Mouse (Mus musculus) bone marrow macrophage, adult 2 months (primary cell): ENCODE data around the gene Phldb2. TPM values are rescaled to one million over a fixed set of nuclear protein-coding genes. Genes with fewer than 3 reads are reported as not detected.

Experiments
- H3K27ac ChIP-seq: 2 replicates; pipeline ENCODE4 v1.5.1; 2012; ENCODE audit warnings: low read depth, low read length; ENCODE audit not compliant: insufficient read depth
- H3K4me1 ChIP-seq: 2 replicates; pipeline ENCODE4 v1.6.1; 2012; ENCODE audit warnings: low read length; ENCODE audit not compliant: control insufficient read depth, insufficient read depth
- H3K4me3 ChIP-seq: 2 replicates; pipeline ENCODE4 v1.5.1; 2012; ENCODE audit warnings: mild to moderate bottlenecking, low read length, moderate library complexity; ENCODE audit not compliant: insufficient read depth
- CTCF ChIP-seq: IDR thresholded peaks from 2 replicates; pipeline ENCODE4 v1.5.1; 2012; ENCODE audit warnings: low read depth, mild to moderate bottlenecking, low read length, moderate library complexity
- POLR2A ChIP-seq: IDR thresholded peaks from 2 replicates; pipeline ENCODE4 v1.6.1; 2012; ENCODE audit warnings: mild to moderate bottlenecking, low read depth, low read length, borderline replicate concordance
- polyA plus RNA-seq: library from polyadenylated mRNA; stranded (reverse); fragments of >200 nt; gene quantifications from 2 replicates; pipeline ENCODE4 v1.2.4, GENCODE M21; 2012; ENCODE audit not compliant: missing spikeins, insufficient read depth, insufficient read length

Gene Phldb2
- polyA plus RNA-seq, 1 experiment, result 1.3 TPM

- TF ChIP-seq POLR2A (no peak), CTCF (no peak)
- Histone ChIP-seq H3K27ac (no peak overlapping the region), H3K4me3 (no peak overlapping the region), H3K4me1 (no peaks in the 10 kb centered on the region)
Measured at GRCm38 (mm10) chr16:45810155-45810554, 143.2 kb downstream of the Phldb2 start.

- TF ChIP-seq CTCF, result no peak
- no peak for TF ChIP-seq POLR2A
- no peak overlapping the region for H3K27ac ChIP-seq
- H3K4me1 ChIP-seq, result no peaks in the 10 kb centered on the region
- H3K4me3 ChIP-seq, result no peak overlapping the region
Measured at GRCm38 (mm10) chr16:45804708-45805107, 148.7 kb downstream of the Phldb2 start.

- Histone ChIP-seq H3K27ac (no peak overlapping the region), H3K4me1 (no peaks in the 10 kb centered on the region), H3K4me3 (no peak overlapping the region)
- TF ChIP-seq CTCF, result no peak
- no peak for TF ChIP-seq POLR2A
Measured at GRCm38 (mm10) chr16:45800406-45800805, 153.0 kb downstream of the Phldb2 start.

GRCm38 (mm10) chr16:45799150-45799549 is 154.2 kb downstream of the Phldb2 start:
- TF ChIP-seq POLR2A, result no peak
- no peak for TF ChIP-seq CTCF
- Histone ChIP-seq H3K27ac (no peak overlapping the region), H3K4me1 (no peaks in the 10 kb centered on the region), H3K4me3 (no peak overlapping the region)

- no peak overlapping the region for H3K4me3 ChIP-seq
- TF ChIP-seq CTCF (no peak), POLR2A (no peak)
- H3K27ac ChIP-seq, result no peak overlapping the region
Measured at GRCm38 (mm10) chr16:45798591-45798990, 154.8 kb downstream of the Phldb2 start.

GRCm38 (mm10) chr16:45796815-45797214 is 156.6 kb downstream of the Phldb2 start:
- Histone ChIP-seq H3K4me1 (no peaks in the 10 kb centered on the region), H3K27ac (no peak overlapping the region), H3K4me3 (no peak overlapping the region)
- TF ChIP-seq POLR2A (no peak), CTCF (no peak)

More at GRCm38 (mm10) chr16:45798591-45798990, 154.8 kb downstream of the Phldb2 start:
- H3K4me1 ChIP-seq, result no peaks in the 10 kb centered on the region

- TF ChIP-seq POLR2A, result no peak
- Histone ChIP-seq H3K27ac (no peak overlapping the region), H3K4me3 (no peak overlapping the region), H3K4me1 (no peaks in the 10 kb centered on the region)
Measured at GRCm38 (mm10) chr16:45795188-45795693, 158.2 kb downstream of the Phldb2 start.

GRCm38 (mm10) chr16:45792781-45793180 is 160.6 kb downstream of the Phldb2 start:
- Histone ChIP-seq H3K4me1 (no peaks in the 10 kb centered on the region), H3K4me3 (no peak overlapping the region), H3K27ac (no peak overlapping the region)
- TF ChIP-seq CTCF (no peak), POLR2A (no peak)

- Histone ChIP-seq H3K4me1 (no peaks in the 10 kb centered on the region), H3K4me3 (no peak overlapping the region), H3K27ac (no peak overlapping the region)
- no peak for TF ChIP-seq CTCF
- TF ChIP-seq POLR2A, result no peak
Measured at GRCm38 (mm10) chr16:45791286-45791685, 162.1 kb downstream of the Phldb2 start.

GRCm38 (mm10) chr16:45789311-45789710 is 164.1 kb downstream of the Phldb2 start:
- TF ChIP-seq CTCF (no peak), POLR2A (no peak)
- Histone ChIP-seq H3K27ac (no peak overlapping the region), H3K4me1 (no peaks in the 10 kb centered on the region), H3K4me3 (no peak overlapping the region)

GRCm38 (mm10) chr16:45787650-45788049 is 165.7 kb downstream of the Phldb2 start:
- Histone ChIP-seq H3K27ac (no peak overlapping the region), H3K4me1 (no peaks in the 10 kb centered on the region), H3K4me3 (no peak overlapping the region)
- TF ChIP-seq POLR2A (no peak), CTCF (no peak)
